Mouse (Mus musculus) cortical plate, adult 2 months (tissue): ENCODE data around the gene Gm37240.

Source experiments
- CTCF ChIP-seq: fragments of 200-500 bp; IDR thresholded peaks from 2 replicates; pipeline ENCODE4 v1.5.1; 2011; ENCODE audit warnings: mild to moderate bottlenecking, control low read depth, low read length; ENCODE audit not compliant: insufficient read depth; ENCODE audit errors: extremely low read depth
- POLR2A ChIP-seq: fragments of 200-500 bp; IDR thresholded peaks from 2 replicates; pipeline ENCODE4 v1.6.1; 2011; ENCODE audit warnings: mild to moderate bottlenecking, low read length, control low read depth; ENCODE audit not compliant: insufficient read depth; ENCODE audit errors: extremely low read depth

DNA sequence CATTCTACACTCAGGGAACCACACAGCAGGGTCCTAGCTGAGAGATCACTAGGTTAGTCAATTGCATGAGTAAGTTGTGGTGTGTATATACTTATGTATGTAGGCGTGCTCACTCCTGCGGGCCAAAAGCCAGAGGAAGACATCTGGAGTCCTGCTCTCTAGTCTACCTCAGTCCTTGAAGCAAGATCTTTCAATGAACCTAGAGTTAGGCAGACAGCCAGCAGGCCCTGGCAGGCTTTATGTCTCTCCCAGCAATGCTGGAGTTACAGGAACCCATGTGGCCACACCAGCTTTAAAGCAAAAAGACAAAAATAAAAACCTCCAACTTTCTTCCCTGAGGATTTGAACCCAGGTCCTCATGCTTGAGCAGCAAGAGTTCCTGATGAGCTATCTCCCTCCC, 586.0 kb downstream of the Gm37240 start:
- TF ChIP-seq CTCF (no peak), POLR2A (no peak)
